Mouse (Mus musculus) embryo, embryonic 11.5 days (tissue): ENCODE results near the gene Agps.

Experiments
- DNase-seq: peaks from one replicate; pipeline ENCODE4 v3.0.0-alpha.2; 2012; ENCODE audit warnings: low read depth, low spot score

Agps gene

GRCm38 (mm10) chr2:75828931-75829610 lies 2.9 kb upstream of the Agps start:
- DNase-seq: no peak

GRCm38 (mm10) chr2:75830233-75830632 lies 1.7 kb upstream of the Agps start:
- no peak for DNase-seq

- DNase-seq: no peak
Observed at GRCm38 (mm10) chr2:75832781-75833180, 804 bp downstream of the Agps start.

GRCm38 (mm10) chr2:75834492-75834891 lies 2.5 kb downstream of the Agps start:
- no peak for DNase-seq

- DNase-seq: no peak
Observed at GRCm38 (mm10) chr2:75842302-75842701, 10.3 kb downstream of the Agps start.

DNA sequence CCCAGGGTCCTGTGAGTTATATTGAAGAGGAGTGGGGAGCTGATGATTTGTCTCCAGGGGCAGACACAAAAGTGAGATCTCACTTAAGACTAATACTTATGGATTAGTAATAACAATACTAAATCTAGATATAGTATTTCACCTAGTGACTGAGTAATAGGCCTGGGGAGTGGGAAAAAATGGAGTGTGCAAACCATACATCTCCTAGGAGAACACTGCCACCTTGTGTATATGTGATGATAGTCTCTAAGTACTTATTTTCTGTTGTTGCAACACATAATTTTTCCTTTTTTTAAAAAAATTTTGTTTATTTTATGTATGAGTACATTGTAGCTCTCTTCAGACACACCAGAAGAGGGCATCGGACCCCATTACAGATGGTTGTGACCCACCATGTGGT lies 15.7 kb downstream of the Agps start:
- no peak for DNase-seq

DNA sequence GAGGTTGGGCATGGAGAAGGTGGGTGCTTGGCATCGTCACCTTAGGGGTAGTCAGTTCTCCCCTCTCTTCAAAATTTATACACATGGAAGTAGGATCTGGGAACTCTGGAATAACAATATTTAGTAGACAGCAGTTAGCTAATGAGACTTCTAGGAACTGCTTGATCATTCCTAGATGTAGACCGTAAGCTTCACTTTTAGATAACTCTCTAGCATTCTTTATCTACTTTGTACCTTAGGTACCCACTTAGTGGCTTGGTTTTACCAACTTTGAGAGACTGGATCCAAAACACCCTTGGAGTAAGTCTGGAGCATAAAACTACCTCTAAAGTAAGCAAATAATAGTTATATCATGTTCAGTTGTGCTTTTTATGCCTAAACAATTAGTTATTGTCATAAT lies 20.5 kb downstream of the Agps start:
- DNase-seq: no peak

- DNase-seq: no peak
Observed at GRCm38 (mm10) chr2:75854136-75854535, 22.2 kb downstream of the Agps start.

- DNase-seq: no peak
Observed at GRCm38 (mm10) chr2:75861115-75861514, 29.1 kb downstream of the Agps start.

- DNase-seq: no peak
Observed at GRCm38 (mm10) chr2:75869604-75870003, 37.6 kb downstream of the Agps start.

DNA sequence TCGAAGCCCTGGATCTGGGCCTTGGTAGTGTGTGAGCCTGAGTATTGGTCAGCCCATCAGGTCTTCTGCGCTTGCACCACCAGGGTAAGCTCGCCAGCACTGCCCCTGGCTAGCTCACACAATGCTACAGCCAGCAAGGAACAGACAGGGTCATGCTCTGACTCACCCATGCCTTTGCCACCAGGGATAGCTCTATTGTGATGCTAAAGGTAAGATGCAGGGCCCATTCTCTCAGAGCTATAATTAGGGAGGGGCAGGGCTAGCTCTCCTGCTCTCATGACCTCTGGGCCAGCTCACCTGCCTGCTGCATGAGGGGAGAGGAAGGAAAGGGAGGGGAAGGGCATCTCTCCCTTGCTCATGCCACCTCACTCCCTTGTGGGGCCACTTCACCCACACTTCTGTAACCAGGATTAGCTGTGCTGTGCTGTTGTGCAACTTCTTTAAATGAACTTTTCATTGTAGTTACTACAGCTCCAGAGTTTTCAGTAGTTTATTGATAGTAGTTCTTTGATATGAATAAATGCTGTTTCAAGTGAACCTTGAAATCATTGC lies 42.1 kb downstream of the Agps start:
- DNase-seq: no peak

- peak; percentile 14 for DNase-seq
Observed at GRCm38 (mm10) chr2:75879791-75880190, 47.8 kb downstream of the Agps start.

DNA sequence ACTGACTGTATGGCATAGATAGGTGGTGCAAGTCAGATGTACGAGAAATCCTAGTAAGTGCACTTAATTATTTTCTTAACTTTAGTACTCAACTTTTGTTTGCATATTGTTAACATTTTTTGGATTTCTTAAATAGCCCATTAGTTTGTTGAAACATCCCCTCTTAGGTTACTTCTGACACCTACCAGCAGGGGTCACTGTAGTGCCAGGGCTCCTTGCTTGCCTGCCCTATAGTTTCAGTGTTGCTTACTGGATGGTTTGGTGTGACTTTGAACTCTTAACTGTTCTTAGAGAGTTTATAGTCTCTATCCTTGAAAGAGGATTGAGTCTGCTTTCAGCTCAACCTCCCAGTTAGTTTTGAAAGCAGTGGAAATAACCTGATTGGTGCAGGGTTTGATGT lies 51.6 kb downstream of the Agps start:
- DNase-seq: peak; percentile 61

DNA sequence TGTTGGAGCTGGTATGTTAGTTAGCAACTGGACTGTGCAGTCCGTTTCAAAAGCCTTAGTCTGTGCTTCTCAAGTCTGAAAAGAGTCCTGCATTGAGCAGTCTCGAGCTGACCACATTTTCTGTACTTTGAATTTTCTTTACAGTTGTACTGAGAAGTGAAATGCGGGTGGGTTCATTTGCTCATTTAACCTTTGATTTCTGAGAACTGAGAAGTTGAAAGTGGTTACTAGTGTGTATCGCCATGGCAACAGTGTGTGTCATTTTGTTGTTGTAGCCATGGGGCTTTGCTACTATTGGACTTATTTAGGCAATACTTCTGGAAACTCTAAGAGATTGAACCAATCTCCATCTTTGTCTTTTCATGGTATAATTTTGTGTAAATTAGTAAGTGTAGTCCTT lies 60.0 kb downstream of the Agps start:
- no peak for DNase-seq

- DNase-seq: no peak
Observed at GRCm38 (mm10) chr2:75895711-75896110, 63.7 kb downstream of the Agps start.

- DNase-seq: no peak
Observed at GRCm38 (mm10) chr2:75900281-75900680, 68.3 kb downstream of the Agps start.

DNA sequence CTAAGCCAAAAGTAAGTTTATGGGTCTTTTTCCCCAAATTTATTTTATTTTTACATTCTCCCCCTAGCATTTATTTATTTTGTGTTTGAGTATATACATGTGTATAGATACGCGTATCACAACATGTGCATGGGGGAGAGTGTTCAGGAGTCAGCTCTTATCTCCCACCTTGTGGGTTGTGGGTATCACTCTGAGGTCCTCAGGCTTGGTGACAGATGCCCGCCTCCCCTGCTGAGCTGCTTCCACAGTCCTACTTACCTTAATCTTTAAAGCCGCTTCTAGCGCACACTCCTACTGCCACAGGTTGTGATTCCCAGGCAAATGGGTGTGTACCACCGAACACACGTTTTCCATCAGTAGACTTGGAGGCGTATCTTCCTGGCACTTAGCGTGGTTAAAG lies 69.9 kb downstream of the Agps start:
- no peak for DNase-seq

- DNase-seq: no peak
Observed at GRCm38 (mm10) chr2:75907142-75907541, 75.2 kb downstream of the Agps start.

GRCm38 (mm10) chr2:75915040-75915439 lies 83.1 kb downstream of the Agps start:
- DNase-seq: no peak

DNA sequence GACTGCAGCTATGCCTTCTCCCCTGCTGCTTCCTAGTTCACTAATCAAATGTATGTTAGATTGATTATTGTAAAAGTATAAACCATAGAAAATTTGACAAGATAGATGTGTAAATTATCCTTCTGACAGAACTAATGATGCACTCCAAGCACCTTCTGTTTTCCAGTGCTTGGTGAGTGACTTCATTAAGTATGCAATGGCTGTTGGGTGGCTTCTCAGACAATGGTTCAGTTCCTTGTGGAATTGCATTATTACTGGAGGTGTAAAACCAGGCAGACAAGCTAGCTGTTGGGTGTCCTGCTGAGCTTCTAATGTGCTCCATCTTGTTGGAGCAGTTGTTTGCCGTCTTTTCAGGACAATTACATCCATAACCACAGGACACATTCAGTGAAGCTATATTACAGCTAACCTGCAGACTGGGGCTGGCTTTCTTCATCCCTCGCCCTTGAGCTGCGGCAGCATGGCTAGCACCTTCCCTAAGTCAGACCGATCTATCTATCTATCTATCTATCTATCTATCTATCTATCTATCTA lies 91.9 kb downstream of the Agps start:
- DNase-seq: no peak

GRCm38 (mm10) chr2:75926061-75926460 lies 94.1 kb downstream of the Agps start:
- DNase-seq: no peak

- no peak for DNase-seq
Observed at GRCm38 (mm10) chr2:75928011-75928410, 96.0 kb downstream of the Agps start.

GRCm38 (mm10) chr2:75929141-75929540 lies 97.2 kb downstream of the Agps start:
- no peak for DNase-seq
